Mouse (Mus musculus) liver, embryonic 15.5 days (tissue): ENCODE measurements around the gene Myh10. TPM values are rescaled to one million over a fixed set of nuclear protein-coding genes. Genes with fewer than 3 reads are reported as not detected.

ENCODE experiments used
- ATAC-seq: fragments of 200-750 bp; cut with Nextera tagmentation; 2 replicates; pipeline ENCODE4 v1.8.0; 2017; ENCODE audit warnings: moderate number of reproducible peaks, mild to moderate bottlenecking, moderate library complexity; ENCODE audit not compliant: insufficient read depth
- H3K27ac ChIP-seq: fragments of 300-500 bp; sonication (generic); replicated peaks from 2 replicates; pipeline ENCODE4 v1.5.1; 2015; ENCODE audit warnings: mild to moderate bottlenecking, inconsistent platforms
- H3K27me3 ChIP-seq: fragments of 300-500 bp; sonication (generic); 2 replicates; pipeline ENCODE4 v1.6.1; 2015; ENCODE audit warnings: mild to moderate bottlenecking, inconsistent platforms
- H3K36me3 ChIP-seq: fragments of 300-500 bp; sonication (generic); replicated peaks from 2 replicates; pipeline ENCODE4 v1.6.1; 2015; ENCODE audit warnings: moderate library complexity, mild to moderate bottlenecking, inconsistent platforms
- H3K4me1 ChIP-seq: fragments of 300-500 bp; sonication (generic); replicated peaks from 2 replicates; pipeline ENCODE4 v1.6.1; 2015; ENCODE audit warnings: inconsistent platforms
- H3K4me2 ChIP-seq: fragments of 300-500 bp; sonication (generic); 2 replicates; pipeline ENCODE4 v1.6.1; 2015; ENCODE audit warnings: moderate library complexity, mild to moderate bottlenecking, inconsistent platforms
- H3K4me3 ChIP-seq: fragments of 300-500 bp; sonication (generic); replicated peaks from 2 replicates; pipeline ENCODE4 v1.5.1; 2015; ENCODE audit warnings: mild to moderate bottlenecking, inconsistent platforms
- H3K9ac ChIP-seq: fragments of 300-500 bp; sonication (generic); 2 replicates; pipeline ENCODE4 v1.6.1; 2015; ENCODE audit warnings: moderate library complexity, mild to moderate bottlenecking, inconsistent platforms
- H3K9me3 ChIP-seq: fragments of 300-500 bp; sonication (generic); replicated peaks from 2 replicates; pipeline ENCODE4 v1.6.1; 2016; ENCODE audit warnings: inconsistent platforms
- WGBS: fragments of 180-500 bp; shearing (Covaris S2); methylation state at CpG from one replicate; pipeline ENCODE4 v1.1.7; 2015; ENCODE audit warnings: mixed read lengths; ENCODE audit not compliant: insufficient replicate concordance; 5-methylcytosine and 5-hydroxymethylcytosine counted together
- polyA plus RNA-seq: library from polyadenylated mRNA; unstranded; fragments of >200 nt; fragmentation: Nextera tagmentation; extraction: Ambion mirVana; gene quantifications from 2 replicates; pipeline ENCODE4 v1.2.1, GENCODE M21; 2015

Gene Myh10
- polyA plus RNA-seq, 1 experiment from 2014 or later: 13.3 TPM

GRCm38 (mm10) chr11:68672270-68672970, 18.9 kb upstream of the Myh10 start:
- no peak overlapping the region for H3K27ac ChIP-seq
- no peak overlapping the region for H3K9ac ChIP-seq
- H3K9me3 ChIP-seq: no peaks in the 10 kb centered on the region
- no peaks in the 10 kb centered on the region for H3K4me1 ChIP-seq
- no peaks in the 10 kb centered on the region; the same call in 1 of the 2 replicates for H3K27me3 ChIP-seq
- 59% methylated on average over 5 of the region's 5 CpGs for WGBS
- H3K4me2 ChIP-seq: no peak overlapping the region
- no peak overlapping the region for H3K4me3 ChIP-seq
- H3K36me3 ChIP-seq: no peaks in the 10 kb centered on the region
- no peak for ATAC-seq

GRCm38 (mm10) chr11:68674071-68674470, 17.3 kb upstream of the Myh10 start:
- H3K9me3 ChIP-seq: no peaks in the 10 kb centered on the region
- no peaks in the 10 kb centered on the region for H3K36me3 ChIP-seq
- no peaks in the 10 kb centered on the region for H3K4me1 ChIP-seq
- no peaks in the 10 kb centered on the region; the same call in 1 of the 2 replicates for H3K27me3 ChIP-seq
- WGBS: 55% methylated on average over 3 of the region's 3 CpGs
- H3K4me3 ChIP-seq: no peak overlapping the region
- no peak overlapping the region for H3K9ac ChIP-seq
- H3K27ac ChIP-seq: no peak overlapping the region
- ATAC-seq: no peak
- H3K4me2 ChIP-seq: no peak overlapping the region

GRCm38 (mm10) chr11:68674643-68675042, 16.7 kb upstream of the Myh10 start:
- 55% methylated on average over 3 of the region's 3 CpGs for WGBS
- no peak overlapping the region for H3K27ac ChIP-seq
- no peak for ATAC-seq

GRCm38 (mm10) chr11:68675274-68675673, 16.1 kb upstream of the Myh10 start:
- H3K27ac ChIP-seq: no peak overlapping the region
- H3K36me3 ChIP-seq: no peaks in the 10 kb centered on the region
- no peaks in the 10 kb centered on the region; the same call in 1 of the 2 replicates for H3K27me3 ChIP-seq
- no peaks in the 10 kb centered on the region for H3K9me3 ChIP-seq
- H3K9ac ChIP-seq: no peak overlapping the region
- H3K4me3 ChIP-seq: no peak overlapping the region
- 39% methylated on average over 3 of the region's 3 CpGs for WGBS
- no peak overlapping the region for H3K4me2 ChIP-seq
- ATAC-seq: no peak
- no peaks in the 10 kb centered on the region for H3K4me1 ChIP-seq

More at GRCm38 (mm10) chr11:68674643-68675042, 16.7 kb upstream of the Myh10 start:
- Histone ChIP-seq H3K4me3 (no peak overlapping the region), H3K9me3 (no peaks in the 10 kb centered on the region), H3K36me3 (no peaks in the 10 kb centered on the region), H3K9ac (no peak overlapping the region), H3K4me1 (no peaks in the 10 kb centered on the region), H3K27me3 (no peaks in the 10 kb centered on the region; the same call in 1 of the 2 replicates), H3K4me2 (no peak overlapping the region)

- Histone ChIP-seq H3K4me2 (no peak overlapping the region), H3K9ac (no peak overlapping the region), H3K4me3 (no peak overlapping the region), H3K36me3 (no peaks in the 10 kb centered on the region), H3K9me3 (no peaks in the 10 kb centered on the region), H3K27me3 (no peaks in the 10 kb centered on the region; the same call in 1 of the 2 replicates), H3K4me1 (peaks cover 18% of the 10 kb centered on the region), H3K27ac (no peak overlapping the region)
- 50% methylated on average over 3 of the region's 3 CpGs for WGBS
- peak; percentile 31; the same call in 1 of the 2 replicates for ATAC-seq
These were observed 10.0 kb upstream of the Myh10 start for GRCm38 (mm10) chr11:68681254-68681839.

- Histone ChIP-seq H3K4me2 (peak overlapping the region; percentile 15; the same call in 1 of the 2 replicates), H3K27ac (no peak overlapping the region), H3K4me1 (peaks cover 18% of the 10 kb centered on the region), H3K36me3 (no peaks in the 10 kb centered on the region), H3K9ac (no peak overlapping the region), H3K9me3 (no peaks in the 10 kb centered on the region), H3K27me3 (no peaks in the 10 kb centered on the region), H3K4me3 (no peak overlapping the region)
- WGBS: 60% methylated on average over 8 of the region's 8 CpGs
- peak; percentile 88 for ATAC-seq
These were observed 9.1 kb upstream of the Myh10 start for GRCm38 (mm10) chr11:68682136-68682806.

GRCm38 (mm10) chr11:68686001-68686400, 5.4 kb upstream of the Myh10 start:
- H3K9ac ChIP-seq: no peak overlapping the region
- ATAC-seq: no peak
- no peak overlapping the region for H3K4me2 ChIP-seq
- no peaks in the 10 kb centered on the region for H3K36me3 ChIP-seq
- no peak overlapping the region for H3K27ac ChIP-seq
- H3K4me1 ChIP-seq: peaks cover 20% of the 10 kb centered on the region
- peaks cover 3% of the 10 kb centered on the region; the same call in 1 of the 2 replicates for H3K27me3 ChIP-seq
- H3K9me3 ChIP-seq: no peaks in the 10 kb centered on the region
- no peak overlapping the region for H3K4me3 ChIP-seq
- 73% methylated on average over 5 of the region's 5 CpGs for WGBS

GRCm38 (mm10) chr11:68689304-68689703, 2.1 kb upstream of the Myh10 start:
- Histone ChIP-seq H3K27ac (no peak overlapping the region), H3K4me2 (no peak overlapping the region), H3K27me3 (peaks cover 20% of the 10 kb centered on the region), H3K9ac (no peak overlapping the region), H3K4me1 (peaks cover 33% of the 10 kb centered on the region), H3K36me3 (no peaks in the 10 kb centered on the region), H3K4me3 (no peak overlapping the region), H3K9me3 (no peaks in the 10 kb centered on the region)
- WGBS: 57% methylated on average over 1 of the region's 1 CpGs
- ATAC-seq: no peak

- no peak overlapping the region; the same call in 1 of the 2 replicates for H3K4me2 ChIP-seq
- H3K36me3 ChIP-seq: no peaks in the 10 kb centered on the region
- no peak overlapping the region for H3K9ac ChIP-seq
- peaks cover 20% of the 10 kb centered on the region for H3K27me3 ChIP-seq
- ATAC-seq: no peak
- no peaks in the 10 kb centered on the region for H3K9me3 ChIP-seq
- no peak overlapping the region for H3K4me3 ChIP-seq
- H3K27ac ChIP-seq: no peak overlapping the region
- 51% methylated on average over 5 of the region's 5 CpGs for WGBS
- peaks cover 40% of the 10 kb centered on the region for H3K4me1 ChIP-seq
These were observed 894 bp upstream of the Myh10 start for GRCm38 (mm10) chr11:68690465-68690864.

- peak overlapping the region; percentile 80 for H3K27ac ChIP-seq
- H3K36me3 ChIP-seq: no peaks in the 10 kb centered on the region
- peaks cover 20% of the 10 kb centered on the region for H3K27me3 ChIP-seq
- peaks cover 40% of the 10 kb centered on the region for H3K4me1 ChIP-seq
- 1% methylated on average over 34 of the region's 34 CpGs for whole genome bisulfite sequencing
- peak overlapping the region; percentile 98 for H3K4me2 ChIP-seq
- H3K4me3 ChIP-seq: peak overlapping the region; percentile 74
- peak; percentile 11 for ATAC-seq
- peak overlapping the region; percentile 80 for H3K9ac ChIP-seq
- H3K9me3 ChIP-seq: no peaks in the 10 kb centered on the region
These were observed 792 bp downstream of the Myh10 start for GRCm38 (mm10) chr11:68692010-68692692.
